Mouse (Mus musculus): ENCODE results near the gene Dhx15.

- TF ChIP-seq CTCF (IDR thresholded peaks at IDR 0.05; ENCODE audit: low read depth), result peak; percentile 28
- TF ChIP-seq EP300 (IDR thresholded peaks at IDR 0.05; ENCODE audit: low read depth), result no peak
These were observed at the start of gene Dhx15 for GRCm38 (mm10) chr5:52190371-52191179.

All from liver, postnatal 0 days (tissue).